Mouse (Mus musculus) MEL (cell line): ENCODE data around the gene Dnah6. TPM values are rescaled to one million over a fixed set of nuclear protein-coding genes. Genes with fewer than 3 reads are reported as not detected.
A peak's percentile ranks its signal among the peaks of the same experiment; 100 is the strongest.

Experiments
- DNase-seq: peaks from one replicate; pipeline ENCODE4 v3.0.0; 2011; ENCODE audit warnings: low read depth, low spot score
- H3K27ac ChIP-seq: 2 replicates; pipeline ENCODE4 v1.5.1; 2012; ENCODE audit warnings: low read depth, mild to moderate bottlenecking, control low read depth, low read length, moderate library complexity; ENCODE audit not compliant: control insufficient read depth
- H3K27me3 ChIP-seq, 2 experiments: fragments of 150-350 bp in 1 of 2; sonication (generic) in 1 of 2; 2 replicates each; pipeline ENCODE4 v1.6.1; 2012; ENCODE audit warnings: low read length in 2 of 2, mild to moderate bottlenecking in 2 of 2, improper control_type of control experiment in 1 of 2, moderate library complexity in 1 of 2; ENCODE audit not compliant: insufficient read depth in 2 of 2, control insufficient read depth in 1 of 2
- H3K36me3 ChIP-seq, 2 experiments: 2 replicates each; pipeline ENCODE4 v1.6.1; 2012 to 2014; ENCODE audit warnings: low read length in 2 of 2, improper control_type of control experiment in 1 of 2, inconsistent platforms in 1 of 2, mild to moderate bottlenecking in 1 of 2; ENCODE audit not compliant: insufficient read depth in 2 of 2, control insufficient read depth in 1 of 2
- H3K4me1 ChIP-seq, 2 experiments: fragments of 150-350 bp in 1 of 2; sonication (generic) in 1 of 2; 2 replicates each; pipeline ENCODE4 v1.6.1; 2012; ENCODE audit warnings: low read length in 2 of 2, improper control_type of control experiment in 1 of 2, mild to moderate bottlenecking in 1 of 2; ENCODE audit not compliant: insufficient read depth in 2 of 2, control insufficient read depth in 1 of 2
- H3K4me3 ChIP-seq, 2 experiments: fragments of 150-350 bp in 1 of 2; sonication (generic) in 1 of 2; 2 replicates each; pipeline ENCODE4 v1.5.1; 2012; ENCODE audit warnings: low read depth in 2 of 2, low read length in 2 of 2, mild to moderate bottlenecking in 2 of 2, moderate library complexity in 2 of 2, control low read depth in 1 of 2, improper control_type of control experiment in 1 of 2; ENCODE audit not compliant: control insufficient read depth in 1 of 2, insufficient read depth in 1 of 2
- H3K79me2 ChIP-seq: 2 replicates; pipeline ENCODE4 v1.6.1; 2012; ENCODE audit warnings: mild to moderate bottlenecking, low read length, moderate library complexity; ENCODE audit not compliant: control insufficient read depth, poor library complexity, insufficient read depth
- H3K9ac ChIP-seq: 2 replicates; pipeline ENCODE4 v1.6.1; 2012; ENCODE audit warnings: low read depth, mild to moderate bottlenecking, control low read depth, low read length, moderate library complexity; ENCODE audit not compliant: control insufficient read depth, poor library complexity, severe bottlenecking
- H3K9me3 ChIP-seq: fragments of 150-350 bp; sonication (generic); replicated peaks from 2 replicates; pipeline ENCODE4 v1.6.1; 2012; ENCODE audit warnings: mild to moderate bottlenecking, low read length, improper control_type of control experiment, moderate library complexity; ENCODE audit not compliant: insufficient read depth
- CHD2 ChIP-seq: IDR thresholded peaks from 2 replicates; pipeline ENCODE4 v1.6.1; 2011; ENCODE audit warnings: low read length, improper control_type of control experiment
- CTCF ChIP-seq, 3 experiments: IDR thresholded peaks in 2 of 3; conservative IDR thresholded peaks in 1 of 3; 2 replicates each; pipeline ENCODE4 v1.5.1; 2011 to 2012; ENCODE audit warnings: low read length in 3 of 3, low read depth in 2 of 3, mild to moderate bottlenecking in 2 of 3, improper control_type of control experiment in 1 of 3, inconsistent platforms in 1 of 3, mixed read lengths in 1 of 3, moderate library complexity in 1 of 3; ENCODE audit not compliant: control insufficient read depth in 1 of 3, insufficient read depth in 1 of 3, poor library complexity in 1 of 3, severe bottlenecking in 1 of 3
- E2F4 ChIP-seq: IDR thresholded peaks from 2 replicates; pipeline ENCODE4 v1.6.1; 2011; ENCODE audit warnings: low read depth, low read length, improper control_type of control experiment, borderline replicate concordance
- GATA1 ChIP-seq: IDR thresholded peaks from 2 replicates; pipeline ENCODE4 v1.6.1; 2011; ENCODE audit warnings: low read depth, low read length, improper control_type of control experiment
- HCFC1 ChIP-seq: IDR thresholded peaks from 2 replicates; pipeline ENCODE4 v1.6.1; 2012; ENCODE audit warnings: low read depth, mild to moderate bottlenecking, inconsistent platforms, low read length, improper control_type of control experiment, moderate library complexity
- KAT2A ChIP-seq: conservative IDR thresholded peaks from 2 replicates; pipeline ENCODE4 v1.6.1; 2012; ENCODE audit warnings: low read depth, low read length, improper control_type of control experiment, inconsistent platforms
- MAFK ChIP-seq: IDR thresholded peaks from 2 replicates; pipeline ENCODE4 v1.6.1; 2011; ENCODE audit warnings: low read depth, mild to moderate bottlenecking, low read length, improper control_type of control experiment, borderline replicate concordance
- MAX ChIP-seq: IDR thresholded peaks from 2 replicates; pipeline ENCODE4 v1.6.1; 2011; ENCODE audit warnings: low read length, improper control_type of control experiment
- MXI1 ChIP-seq: IDR thresholded peaks from 2 replicates; pipeline ENCODE4 v1.6.1; 2011; ENCODE audit warnings: mild to moderate bottlenecking, low read depth, low read length, improper control_type of control experiment
- NRF1 ChIP-seq: IDR thresholded peaks from 2 replicates; pipeline ENCODE4 v1.6.1; 2014; ENCODE audit warnings: low read depth, mild to moderate bottlenecking, inconsistent platforms, low read length, improper control_type of control experiment, moderate library complexity; ENCODE audit not compliant: poor library complexity, insufficient read depth, severe bottlenecking
- POLR2AphosphoS2 ChIP-seq: IDR thresholded peaks from 2 replicates; pipeline ENCODE4 v1.6.1; 2011; ENCODE audit warnings: low read length, improper control_type of control experiment
- POLR2AphosphoS5 ChIP-seq: IDR thresholded peaks from 2 replicates; pipeline ENCODE4 v1.6.1; 2012; ENCODE audit warnings: low read depth, borderline replicate concordance, mild to moderate bottlenecking, inconsistent platforms, low read length, moderate library complexity, mixed read lengths
- RCOR1 ChIP-seq: IDR thresholded peaks from 2 replicates; pipeline ENCODE4 v1.6.1; 2012; ENCODE audit warnings: low read depth, mild to moderate bottlenecking, inconsistent platforms, low read length, improper control_type of control experiment
- SIN3A ChIP-seq: IDR thresholded peaks from 2 replicates; pipeline ENCODE4 v1.6.1; 2012; ENCODE audit warnings: low read length, improper control_type of control experiment, inconsistent platforms
- SMC3 ChIP-seq: IDR thresholded peaks from 2 replicates; pipeline ENCODE4 v1.6.1; 2011; ENCODE audit warnings: low read depth, low read length, improper control_type of control experiment
- TCF12 ChIP-seq: IDR thresholded peaks from 2 replicates; pipeline ENCODE4 v1.6.1; 2014; ENCODE audit warnings: low read depth, mild to moderate bottlenecking, inconsistent platforms, low read length, improper control_type of control experiment, moderate library complexity
- USF1 ChIP-seq: IDR thresholded peaks from 2 replicates; pipeline ENCODE4 v1.6.1; 2014; ENCODE audit warnings: low read depth, mild to moderate bottlenecking, inconsistent platforms, low read length, improper control_type of control experiment, moderate library complexity
- USF2 ChIP-seq, 2 experiments: IDR thresholded peaks; 2 replicates each; pipeline ENCODE4 v1.6.1; 2011 to 2012; ENCODE audit warnings: improper control_type of control experiment in 2 of 2, low read length in 2 of 2, borderline replicate concordance in 1 of 2, inconsistent platforms in 1 of 2, low read depth in 1 of 2, mild to moderate bottlenecking in 1 of 2; ENCODE audit not compliant: insufficient read depth in 1 of 2
- ZKSCAN1 ChIP-seq: IDR thresholded peaks from 2 replicates; pipeline ENCODE4 v1.6.1; 2012; ENCODE audit warnings: low read depth, mild to moderate bottlenecking, inconsistent platforms, low read length, improper control_type of control experiment, moderate library complexity
- ZMIZ1 ChIP-seq: IDR thresholded peaks from 2 replicates; pipeline ENCODE4 v1.6.1; 2012; ENCODE audit warnings: low read depth, mild to moderate bottlenecking, inconsistent platforms, low read length, improper control_type of control experiment, moderate library complexity
- polyA plus RNA-seq, 2 experiments: library from polyadenylated mRNA; stranded (reverse) in 1 of 2; unstranded in 1 of 2; fragments of >175 nt in 1 of 2; fragments of >200 nt in 1 of 2; gene quantifications; 2 replicates each; pipeline versions ENCODE4 v1.2.1 to v1.2.4; 2012; ENCODE audit warnings: low replicate concordance in 2 of 2, low read depth in 1 of 2; ENCODE audit not compliant: insufficient read length in 2 of 2, insufficient read depth in 1 of 2, missing spikeins in 1 of 2
- total RNA-seq: library from RNA; depleted of rRNA; stranded (reverse); fragments of 300-350 nt; gene quantifications from 2 replicates; pipeline ENCODE4 v1.2.3, GENCODE M21; 2012

Dnah6 gene
- total and polyA plus RNA-seq, 3 experiments, result not detected

- no peak overlapping the region for H3K9ac ChIP-seq
- no peaks in the 10 kb centered on the region for H3K4me1 ChIP-seq
- no peaks in the 10 kb centered on the region for H3K36me3 ChIP-seq
- DNase-seq, result no peak
- H3K79me2 ChIP-seq, result no peaks in the 10 kb centered on the region
- H3K9me3 ChIP-seq, result no peaks in the 10 kb centered on the region
- H3K27me3 ChIP-seq, result no peaks in the 10 kb centered on the region; a peak in 1 of 4 replicates
- no peak overlapping the region for H3K4me3 ChIP-seq
- H3K27ac ChIP-seq, result no peak overlapping the region
- no peak for TF ChIP-seq POLR2AphosphoS5
- no peak for TF ChIP-seq MAX
- no peak for TF ChIP-seq KAT2A
- TF ChIP-seq MXI1, result no peak
- TF ChIP-seq SMC3, result no peak
- no peak for TF ChIP-seq TCF12
- no peak for TF ChIP-seq HCFC1
- no peak for TF ChIP-seq POLR2AphosphoS2
- TF ChIP-seq CHD2, result no peak
- TF ChIP-seq RCOR1, result no peak
These were observed 209.6 kb downstream of the Dnah6 start for GRCm38 (mm10) chr6:73011827-73012226.

GRCm38 (mm10) chr6:73010073-73010472, 211.4 kb downstream of the Dnah6 start:
- Histone ChIP-seq H3K9me3 (no peaks in the 10 kb centered on the region), H3K27me3 (no peaks in the 10 kb centered on the region), H3K4me1 (no peaks in the 10 kb centered on the region), H3K36me3 (no peaks in the 10 kb centered on the region), H3K27ac (no peak overlapping the region), H3K4me3 (no peak overlapping the region), H3K79me2 (no peaks in the 10 kb centered on the region), H3K9ac (no peak overlapping the region)
- DNase-seq, result peak; percentile 10
- TF ChIP-seq GATA1 (no peak), CTCF (IDR thresholded peaks at IDR 0.05 in 2 of 3, conservative IDR thresholded peaks at IDR 0.05 in 1 of 3; ENCODE audit: control insufficient read depth in 1 of 3, insufficient read depth in 1 of 3, low read depth in 2 of 3, low read length in 3 of 3, poor library complexity in 1 of 3, severe bottlenecking in 1 of 3) (peak in 2 of 3 experiments; percentile 40 to 56; a peak in 5 of 6 replicates)

GRCm38 (mm10) chr6:73003601-73004000, 217.8 kb downstream of the Dnah6 start:
- TF ChIP-seq USF1 (no peak), HCFC1 (no peak), E2F4 (no peak), NRF1 (no peak), SIN3A (no peak), ZKSCAN1 (no peak), RCOR1 (no peak), GATA1 (no peak), ZMIZ1 (no peak), USF2 (IDR thresholded peaks at IDR 0.05; ENCODE audit: borderline replicate concordance in 1 of 2, insufficient read depth in 1 of 2, low read depth in 1 of 2, low read length in 2 of 2) (no peak), MAFK (no peak)
- Histone ChIP-seq H3K27ac (no peak overlapping the region), H3K36me3 (no peaks in the 10 kb centered on the region), H3K4me3 (no peak overlapping the region), H3K4me1 (no peaks in the 10 kb centered on the region), H3K9ac (no peak overlapping the region), H3K27me3 (no peaks in the 10 kb centered on the region), H3K9me3 (no peaks in the 10 kb centered on the region), H3K79me2 (no peaks in the 10 kb centered on the region)
- DNase-seq, result no peak
